Mouse (Mus musculus) monocyte, adult 5-6 weeks (primary cell): Measurements from ENCODE around the gene Gm4881. TPM values are rescaled to one million over a fixed set of nuclear protein-coding genes. Genes with fewer than 3 reads are reported as not detected.

ENCODE experiments used
- ATAC-seq: fragments of 153-309, 156-312 bp; replicated peaks from 2 replicates; pipeline ENCODE4 v1.8.0; 2017; ENCODE audit warnings: mild to moderate bottlenecking; ENCODE audit not compliant: low TSS enrichment, insufficient number of reproducible peaks, severe bottlenecking, poor library complexity, low FRiP score
- total RNA-seq: library from RNA; stranded (forward); fragments of 200-1000, 200-491, 200-594 nt; gene quantifications from 3 replicates; pipeline ENCODE4 v1.2.3, GENCODE M21; 2017

Gene Gm4881
- total RNA-seq, 1 experiment from 2014 or later: not detected

DNA sequence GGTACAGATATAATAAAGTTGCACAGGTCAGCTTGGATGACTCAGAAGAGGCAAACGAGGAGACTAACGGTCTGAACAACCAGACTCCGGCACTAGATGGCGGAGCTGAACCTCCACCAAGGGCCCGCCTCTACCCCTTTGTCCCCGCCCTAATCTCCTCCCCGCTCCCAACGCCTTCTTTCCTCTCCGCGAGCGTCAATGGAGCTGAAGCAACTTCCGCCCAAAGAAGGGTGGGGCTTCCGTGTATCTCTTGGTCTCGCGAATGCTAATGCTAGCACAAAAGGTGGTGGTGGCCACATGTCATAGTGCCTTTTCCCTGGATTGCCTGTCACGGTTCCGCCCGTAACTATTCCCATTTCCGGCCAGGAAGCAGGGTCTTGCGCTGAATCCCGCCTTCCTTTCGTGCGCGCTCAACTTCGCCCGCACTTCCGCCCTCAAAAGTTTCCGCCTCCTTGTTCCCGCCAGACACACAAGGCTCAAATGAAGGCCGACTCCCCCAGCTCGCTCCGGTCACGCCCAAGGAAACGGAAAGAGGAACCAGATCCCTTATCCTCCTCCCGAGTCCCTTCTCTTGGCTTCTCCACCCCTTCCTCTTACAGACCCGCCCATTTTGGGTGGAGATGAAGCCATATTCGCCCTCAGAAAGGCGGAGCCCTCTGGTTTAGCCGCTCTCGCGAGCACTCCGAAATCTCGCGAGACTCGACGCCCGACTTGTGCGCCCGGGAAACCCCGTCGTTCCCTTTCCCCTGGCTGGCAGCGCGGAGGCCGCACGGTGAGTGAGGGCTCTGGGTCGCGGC lies 60.2 kb downstream of the Gm4881 start, which contains the start of gene Rps19:
Gene Rps19 (plus strand): TSS at position 476 of the 797 bp plus-strand sequence.
- ATAC-seq: peak; percentile 89

DNA sequence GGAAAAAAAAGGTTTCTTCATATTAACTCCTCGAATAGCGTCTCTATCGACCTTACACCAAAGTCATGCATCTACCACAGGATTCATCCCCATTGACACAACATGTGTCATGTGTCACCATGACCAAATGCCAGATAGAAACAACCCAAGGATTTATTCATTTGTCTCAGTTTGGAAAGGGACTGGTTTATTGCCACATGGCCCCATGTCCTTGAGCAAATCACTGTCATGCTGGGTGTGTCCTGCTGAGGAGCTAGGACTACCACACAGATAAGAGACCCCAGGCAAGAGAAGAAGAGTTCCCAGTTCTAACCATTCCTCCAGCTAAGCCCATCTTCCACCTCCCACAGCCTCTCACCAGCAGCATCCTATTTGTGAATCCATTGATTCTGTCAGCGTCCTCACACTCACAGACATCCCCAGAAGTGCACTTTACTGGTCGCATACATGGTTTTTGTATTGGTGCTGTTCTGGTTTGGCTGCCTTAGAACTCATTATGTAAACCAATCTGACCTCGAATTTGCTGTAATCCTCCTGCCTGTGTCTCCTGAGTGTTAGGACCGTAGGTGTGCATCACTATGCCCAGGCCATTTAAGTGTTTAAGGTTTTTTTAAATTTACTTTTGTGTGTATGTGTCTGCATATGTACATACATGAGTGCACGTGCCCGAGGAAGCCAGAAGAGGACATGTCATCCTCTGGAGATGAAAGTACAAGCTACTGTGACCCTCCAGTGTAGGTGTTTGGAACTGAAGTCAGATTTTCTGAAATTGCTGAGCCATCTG lies 61.7 kb downstream of the Gm4881 start:
- no peak for ATAC-seq

DNA sequence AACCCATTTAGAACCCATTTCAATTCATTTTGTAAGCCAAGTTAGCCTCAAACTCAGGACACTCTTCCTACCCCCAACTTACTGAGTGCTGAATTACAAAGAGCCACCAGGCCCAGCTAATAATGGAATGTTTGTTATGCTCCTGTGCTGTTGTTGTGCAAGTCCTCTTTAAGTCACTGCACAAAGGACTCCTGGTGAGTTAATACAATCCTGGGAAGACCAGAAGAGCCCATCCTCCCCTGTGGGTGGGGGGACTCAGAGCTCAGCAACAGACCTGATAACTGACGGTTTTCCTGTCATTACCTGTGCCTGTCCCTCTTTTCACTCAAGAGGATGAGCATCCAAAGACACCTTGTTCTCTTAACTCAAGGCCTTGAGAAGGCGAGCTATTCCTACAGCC lies 64.7 kb downstream of the Gm4881 start:
- ATAC-seq: no peak

DNA sequence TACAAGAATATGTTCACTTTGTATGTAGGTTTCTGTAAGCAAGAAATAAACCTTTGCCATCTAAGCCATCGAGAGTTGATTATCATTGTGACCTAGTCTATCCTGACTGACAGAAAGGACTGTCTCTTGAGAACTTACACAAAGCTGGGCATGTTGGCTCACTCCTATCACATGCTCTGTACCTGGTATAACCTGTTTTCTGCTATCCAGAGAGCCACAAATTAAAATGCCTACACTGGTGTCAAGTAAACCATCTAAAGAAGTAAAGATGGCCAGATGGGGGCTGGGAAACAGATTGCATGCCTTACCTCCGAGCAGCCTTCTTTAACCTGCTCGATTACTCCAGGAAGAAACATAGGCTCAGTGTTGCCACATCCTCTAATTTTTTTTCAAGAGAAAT lies 66.7 kb downstream of the Gm4881 start:
- no peak for ATAC-seq

Other genes starting within 250 kb of the Gm4881 start
- not detected in 3 replicates for gene BC049730, start 235.3 kb downstream of the Gm4881 start, total RNA-seq
- gene Gm4763, start 217.6 kb downstream of the Gm4881 start, total RNA-seq: not detected in 3 replicates
- 1.9 to 6.7 TPM (median 5.2 TPM) in 3 replicates for gene Cd177, start 184.2 kb downstream of the Gm4881 start, total RNA-seq
- not detected in 3 replicates for gene Ceacam10, start 167.3 kb downstream of the Gm4881 start, total RNA-seq
- gene Gm9844, start 82.3 kb downstream of the Gm4881 start, total RNA-seq: 16.3 to 23.7 TPM (median 19.1 TPM) in 3 replicates
- not detected in 3 replicates for gene Lypd4, start 74.6 kb downstream of the Gm4881 start, total RNA-seq
- gene Dmrtc2, start 74.4 kb downstream of the Gm4881 start, total RNA-seq: not detected in 3 replicates
- 599 to 964 TPM (median 888 TPM) in 3 replicates for gene Rps19, start 60.1 kb downstream of the Gm4881 start, total RNA-seq
- gene Cd79a, start 47.1 kb downstream of the Gm4881 start, total RNA-seq: 26.8 to 46.7 TPM (median 35.0 TPM) in 3 replicates
- 214 to 370 TPM (median 269 TPM) in 3 replicates for gene Arhgef1, start 41.6 kb downstream of the Gm4881 start, total RNA-seq
- gene Rabac1, start 28.3 kb upstream of the Gm4881 start, total RNA-seq: 82.7 to 149 TPM (median 92.1 TPM) in 3 replicates
- gene Atp1a3, start 61.5 kb upstream of the Gm4881 start, total RNA-seq: 54.0 to 91.3 TPM (median 63.7 TPM) in 3 replicates
- 0.48 to 2.9 TPM in 2 of 3 replicates, not detected in the other for gene Grik5, start 127.9 kb upstream of the Gm4881 start, total RNA-seq
- gene Zfp574, start 128.1 kb upstream of the Gm4881 start, total RNA-seq: 1.5 to 4.7 TPM (median 3.4 TPM) in 3 replicates
- 35.8 to 70.4 TPM (median 38.0 TPM) in 3 replicates for gene Pou2f2, start 235.2 kb upstream of the Gm4881 start, total RNA-seq